Mouse (Mus musculus) MEL (cell line): Measurements from ENCODE around the gene Kcna2. TPM values are rescaled to one million over a fixed set of nuclear protein-coding genes. Genes with fewer than 3 reads are reported as not detected.

ENCODE experiments used
- DNase-seq: peaks from one replicate; pipeline ENCODE4 v3.0.0; 2011; ENCODE audit warnings: low read depth, low spot score
- H3K27ac ChIP-seq: 2 replicates; pipeline ENCODE4 v1.5.1; 2012; ENCODE audit warnings: low read depth, mild to moderate bottlenecking, control low read depth, low read length, moderate library complexity; ENCODE audit not compliant: control insufficient read depth
- H3K27me3 ChIP-seq, 2 experiments: fragments of 150-350 bp in 1 of 2; sonication (generic) in 1 of 2; 2 replicates each; pipeline ENCODE4 v1.6.1; 2012; ENCODE audit warnings: low read length in 2 of 2, mild to moderate bottlenecking in 2 of 2, improper control_type of control experiment in 1 of 2, moderate library complexity in 1 of 2; ENCODE audit not compliant: insufficient read depth in 2 of 2, control insufficient read depth in 1 of 2
- H3K36me3 ChIP-seq, 2 experiments: 2 replicates each; pipeline ENCODE4 v1.6.1; 2012 to 2014; ENCODE audit warnings: low read length in 2 of 2, improper control_type of control experiment in 1 of 2, inconsistent platforms in 1 of 2, mild to moderate bottlenecking in 1 of 2; ENCODE audit not compliant: insufficient read depth in 2 of 2, control insufficient read depth in 1 of 2
- H3K4me1 ChIP-seq, 2 experiments: fragments of 150-350 bp in 1 of 2; sonication (generic) in 1 of 2; 2 replicates each; pipeline ENCODE4 v1.6.1; 2012; ENCODE audit warnings: low read length in 2 of 2, improper control_type of control experiment in 1 of 2, mild to moderate bottlenecking in 1 of 2; ENCODE audit not compliant: insufficient read depth in 2 of 2, control insufficient read depth in 1 of 2
- H3K4me3 ChIP-seq, 2 experiments: fragments of 150-350 bp in 1 of 2; sonication (generic) in 1 of 2; 2 replicates each; pipeline ENCODE4 v1.5.1; 2012; ENCODE audit warnings: low read depth in 2 of 2, low read length in 2 of 2, mild to moderate bottlenecking in 2 of 2, moderate library complexity in 2 of 2, control low read depth in 1 of 2, improper control_type of control experiment in 1 of 2; ENCODE audit not compliant: control insufficient read depth in 1 of 2, insufficient read depth in 1 of 2
- H3K79me2 ChIP-seq: 2 replicates; pipeline ENCODE4 v1.6.1; 2012; ENCODE audit warnings: mild to moderate bottlenecking, low read length, moderate library complexity; ENCODE audit not compliant: control insufficient read depth, poor library complexity, insufficient read depth
- H3K9ac ChIP-seq: 2 replicates; pipeline ENCODE4 v1.6.1; 2012; ENCODE audit warnings: low read depth, mild to moderate bottlenecking, control low read depth, low read length, moderate library complexity; ENCODE audit not compliant: control insufficient read depth, poor library complexity, severe bottlenecking
- H3K9me3 ChIP-seq: fragments of 150-350 bp; sonication (generic); replicated peaks from 2 replicates; pipeline ENCODE4 v1.6.1; 2012; ENCODE audit warnings: mild to moderate bottlenecking, low read length, improper control_type of control experiment, moderate library complexity; ENCODE audit not compliant: insufficient read depth
- BHLHE40 ChIP-seq: IDR thresholded peaks from 2 replicates; pipeline ENCODE4 v1.6.1; 2012; ENCODE audit warnings: low read depth, mild to moderate bottlenecking, inconsistent platforms, low read length, improper control_type of control experiment, borderline replicate concordance
- CHD2 ChIP-seq: IDR thresholded peaks from 2 replicates; pipeline ENCODE4 v1.6.1; 2011; ENCODE audit warnings: low read length, improper control_type of control experiment
- CTCF ChIP-seq, 3 experiments: IDR thresholded peaks in 2 of 3; conservative IDR thresholded peaks in 1 of 3; 2 replicates each; pipeline ENCODE4 v1.5.1; 2011 to 2012; ENCODE audit warnings: low read length in 3 of 3, low read depth in 2 of 3, mild to moderate bottlenecking in 2 of 3, improper control_type of control experiment in 1 of 3, inconsistent platforms in 1 of 3, mixed read lengths in 1 of 3, moderate library complexity in 1 of 3; ENCODE audit not compliant: control insufficient read depth in 1 of 3, insufficient read depth in 1 of 3, poor library complexity in 1 of 3, severe bottlenecking in 1 of 3
- E2F4 ChIP-seq: IDR thresholded peaks from 2 replicates; pipeline ENCODE4 v1.6.1; 2011; ENCODE audit warnings: low read depth, low read length, improper control_type of control experiment, borderline replicate concordance
- EP300 ChIP-seq, 2 experiments: IDR thresholded peaks; 2 replicates each; pipeline ENCODE4 v1.6.1; 2011; ENCODE audit warnings: improper control_type of control experiment in 2 of 2, low read length in 2 of 2, low read depth in 1 of 2, mild to moderate bottlenecking in 1 of 2
- GABPA ChIP-seq: IDR thresholded peaks from 2 replicates; pipeline ENCODE4 v1.6.1; 2012; ENCODE audit warnings: low read depth, mild to moderate bottlenecking, inconsistent platforms, low read length, improper control_type of control experiment, moderate library complexity
- GATA1 ChIP-seq: IDR thresholded peaks from 2 replicates; pipeline ENCODE4 v1.6.1; 2011; ENCODE audit warnings: low read depth, low read length, improper control_type of control experiment
- JUND ChIP-seq: IDR thresholded peaks from 2 replicates; pipeline ENCODE4 v1.6.1; 2011; ENCODE audit warnings: low read depth, mild to moderate bottlenecking, improper control_type of control experiment, low read length
- KAT2A ChIP-seq: conservative IDR thresholded peaks from 2 replicates; pipeline ENCODE4 v1.6.1; 2012; ENCODE audit warnings: low read depth, low read length, improper control_type of control experiment, inconsistent platforms
- MAFK ChIP-seq: IDR thresholded peaks from 2 replicates; pipeline ENCODE4 v1.6.1; 2011; ENCODE audit warnings: low read depth, mild to moderate bottlenecking, low read length, improper control_type of control experiment, borderline replicate concordance
- MAX ChIP-seq: IDR thresholded peaks from 2 replicates; pipeline ENCODE4 v1.6.1; 2011; ENCODE audit warnings: low read length, improper control_type of control experiment
- MAZ ChIP-seq: IDR thresholded peaks from 2 replicates; pipeline ENCODE4 v1.6.1; 2012; ENCODE audit warnings: low read depth, mild to moderate bottlenecking, inconsistent platforms, low read length, improper control_type of control experiment
- MXI1 ChIP-seq: IDR thresholded peaks from 2 replicates; pipeline ENCODE4 v1.6.1; 2011; ENCODE audit warnings: mild to moderate bottlenecking, low read depth, low read length, improper control_type of control experiment
- MYC ChIP-seq: IDR thresholded peaks from 2 replicates; pipeline ENCODE4 v1.6.1; 2011; ENCODE audit warnings: low read depth, mild to moderate bottlenecking, low read length, improper control_type of control experiment, moderate library complexity
- NRF1 ChIP-seq: IDR thresholded peaks from 2 replicates; pipeline ENCODE4 v1.6.1; 2014; ENCODE audit warnings: low read depth, mild to moderate bottlenecking, inconsistent platforms, low read length, improper control_type of control experiment, moderate library complexity; ENCODE audit not compliant: poor library complexity, insufficient read depth, severe bottlenecking
- POLR2AphosphoS2 ChIP-seq: IDR thresholded peaks from 2 replicates; pipeline ENCODE4 v1.6.1; 2011; ENCODE audit warnings: low read length, improper control_type of control experiment
- TBP ChIP-seq: IDR thresholded peaks from 2 replicates; pipeline ENCODE4 v1.8.0; 2011; ENCODE audit warnings: low read depth, low read length, improper control_type of control experiment
- USF2 ChIP-seq, 2 experiments: IDR thresholded peaks; 2 replicates each; pipeline ENCODE4 v1.6.1; 2011 to 2012; ENCODE audit warnings: improper control_type of control experiment in 2 of 2, low read length in 2 of 2, borderline replicate concordance in 1 of 2, inconsistent platforms in 1 of 2, low read depth in 1 of 2, mild to moderate bottlenecking in 1 of 2; ENCODE audit not compliant: insufficient read depth in 1 of 2
- ZNF384 ChIP-seq: IDR thresholded peaks from 2 replicates; pipeline ENCODE4 v1.6.1; 2012; ENCODE audit warnings: low read depth, mild to moderate bottlenecking, inconsistent platforms, low read length, improper control_type of control experiment
- polyA plus RNA-seq, 2 experiments: library from polyadenylated mRNA; stranded (reverse) in 1 of 2; unstranded in 1 of 2; fragments of >175 nt in 1 of 2; fragments of >200 nt in 1 of 2; gene quantifications; 2 replicates each; pipeline versions ENCODE4 v1.2.1 to v1.2.4; 2012; ENCODE audit warnings: low replicate concordance in 2 of 2, low read depth in 1 of 2; ENCODE audit not compliant: insufficient read length in 2 of 2, insufficient read depth in 1 of 2, missing spikeins in 1 of 2
- total RNA-seq: library from RNA; depleted of rRNA; stranded (reverse); fragments of 300-350 nt; gene quantifications from 2 replicates; pipeline ENCODE4 v1.2.3, GENCODE M21; 2012

Gene Kcna2
- total and polyA plus RNA-seq, 3 experiments: under 0.01 TPM; not detected in 2

DNA sequence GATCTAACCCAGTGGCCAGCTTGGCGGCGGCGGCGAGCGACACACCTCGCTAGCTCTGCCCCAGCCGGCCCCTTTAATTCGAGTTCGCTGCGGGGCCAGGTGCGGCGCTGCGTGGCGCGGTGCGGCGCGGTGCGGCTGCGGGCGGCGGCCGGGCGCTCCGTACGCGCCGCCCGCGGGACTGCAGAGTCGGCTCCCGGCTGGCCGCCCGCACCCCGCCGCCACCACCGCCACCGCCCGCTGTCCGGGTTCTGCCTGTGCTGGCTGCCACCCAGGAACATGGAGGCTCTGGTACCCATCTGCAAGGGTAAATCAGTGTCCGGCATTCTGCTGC lies 475 bp downstream of the Kcna2 start:
- Histone ChIP-seq H3K79me2 (no peaks in the 10 kb centered on the region), H3K36me3 (no peaks in the 10 kb centered on the region), H3K27ac (no peak overlapping the region), H3K4me1 (no peaks in the 10 kb centered on the region), H3K9ac (no peak overlapping the region), H3K4me3 (no peak overlapping the region), H3K27me3 (no peaks in the 10 kb centered on the region; a peak in 1 of 4 replicates), H3K9me3 (no peaks in the 10 kb centered on the region)
- DNase-seq: no peak
- no peak for TF ChIP-seq MAFK
- TF ChIP-seq USF2 (IDR thresholded peaks at IDR 0.05; ENCODE audit: borderline replicate concordance in 1 of 2, insufficient read depth in 1 of 2, low read depth in 1 of 2, low read length in 2 of 2): no peak
- no peak for TF ChIP-seq TBP
- TF ChIP-seq MAZ: no peak
- no peak for TF ChIP-seq NRF1

DNA sequence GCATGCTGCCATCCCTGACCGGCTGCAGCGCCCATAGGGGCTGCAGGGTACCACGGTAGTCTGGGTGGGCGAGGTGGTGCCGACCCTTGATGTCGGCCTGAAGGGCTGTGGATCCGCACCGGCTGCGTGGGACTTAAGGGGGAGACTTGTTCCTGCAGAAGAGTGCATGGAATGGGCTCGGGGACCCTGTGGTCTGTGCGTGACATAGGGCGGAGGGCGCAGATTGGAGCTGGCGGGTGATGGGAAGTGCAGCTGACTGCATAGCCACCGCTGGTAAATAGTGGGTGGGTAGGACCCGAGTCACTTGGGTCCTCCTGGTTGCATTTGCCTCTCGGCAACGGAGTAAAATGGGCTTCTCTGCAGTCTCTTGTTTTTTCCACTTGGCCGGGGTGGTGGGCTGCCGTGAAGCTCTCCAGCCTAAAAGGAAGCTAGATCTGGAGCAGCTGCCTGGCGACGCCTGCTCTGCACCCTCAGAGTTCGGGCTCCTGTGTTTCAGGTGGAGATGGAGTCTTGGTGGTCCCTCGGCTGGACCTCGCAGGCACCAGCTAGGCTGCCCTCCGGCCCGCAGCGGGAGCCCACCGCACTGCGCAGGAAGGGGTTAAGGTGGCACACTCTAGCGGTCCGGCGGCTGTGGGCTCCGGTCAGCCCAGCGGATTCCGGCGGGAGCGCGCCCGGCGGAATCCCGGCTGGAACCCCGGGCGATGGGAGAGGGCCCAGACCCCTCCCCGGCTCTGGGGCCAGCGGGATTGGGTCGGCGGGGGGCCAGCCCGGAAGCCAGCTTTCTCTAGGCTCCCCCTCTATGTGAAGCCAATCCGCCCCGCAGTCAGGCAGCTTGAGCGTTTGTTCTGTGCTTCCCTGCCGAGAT lies 1.1 kb downstream of the Kcna2 start:
- Histone ChIP-seq H3K36me3 (no peaks in the 10 kb centered on the region), H3K4me1 (no peaks in the 10 kb centered on the region), H3K4me3 (no peak overlapping the region), H3K27ac (no peak overlapping the region), H3K79me2 (no peaks in the 10 kb centered on the region), H3K27me3 (no peaks in the 10 kb centered on the region; a peak in 1 of 4 replicates), H3K9me3 (no peaks in the 10 kb centered on the region), H3K9ac (no peak overlapping the region)
- TF ChIP-seq POLR2AphosphoS2: no peak
- TF ChIP-seq GABPA: no peak
- TF ChIP-seq MYC: no peak
- TF ChIP-seq TBP: no peak
- TF ChIP-seq MXI1: no peak
- no peak for DNase-seq

DNA sequence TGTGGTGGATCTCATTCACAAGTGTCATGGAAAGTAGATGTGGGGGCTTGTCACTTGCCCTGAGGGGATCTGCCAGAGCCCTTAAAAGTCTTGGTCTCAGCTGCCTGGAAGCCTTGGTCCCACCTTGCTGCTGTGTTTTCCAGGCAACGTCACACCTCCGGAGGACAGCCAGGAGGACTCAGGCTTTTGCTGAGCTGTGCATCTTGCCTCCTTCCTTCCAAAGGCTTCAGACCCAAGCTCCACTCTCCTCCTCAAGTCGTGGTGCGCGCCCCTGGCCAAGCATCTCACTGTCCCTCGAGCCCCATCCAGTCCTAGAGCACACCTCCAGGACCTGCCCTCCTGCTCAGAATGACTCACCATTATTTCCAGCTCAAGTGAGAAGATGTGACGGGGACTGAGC lies 2.1 kb downstream of the Kcna2 start:
- H3K36me3 ChIP-seq: no peaks in the 10 kb centered on the region
- no peaks in the 10 kb centered on the region for H3K4me1 ChIP-seq
- H3K27ac ChIP-seq: no peak overlapping the region
- TF ChIP-seq ZNF384: no peak
- no peak for TF ChIP-seq BHLHE40
- TF ChIP-seq GATA1: no peak
- no peak for TF ChIP-seq KAT2A
- no peak for TF ChIP-seq MAX
- no peak for TF ChIP-seq JUND
- TF ChIP-seq CTCF (IDR thresholded peaks at IDR 0.05 in 2 of 3, conservative IDR thresholded peaks at IDR 0.05 in 1 of 3; ENCODE audit: control insufficient read depth in 1 of 3, insufficient read depth in 1 of 3, low read depth in 2 of 3, low read length in 3 of 3, poor library complexity in 1 of 3, severe bottlenecking in 1 of 3): no peak
- TF ChIP-seq EP300 (IDR thresholded peaks at IDR 0.05; ENCODE audit: low read depth in 1 of 2, low read length in 2 of 2): no peak
- no peak for TF ChIP-seq E2F4
- TF ChIP-seq CHD2: no peak
- TF ChIP-seq NRF1: no peak
- no peak overlapping the region for H3K4me3 ChIP-seq
- no peak overlapping the region for H3K9ac ChIP-seq
- no peaks in the 10 kb centered on the region for H3K79me2 ChIP-seq
- DNase-seq: no peak
- no peaks in the 10 kb centered on the region for H3K9me3 ChIP-seq
- H3K27me3 ChIP-seq: no peaks in the 10 kb centered on the region; a peak in 1 of 4 replicates
